Mouse (Mus musculus): ENCODE measurements around the gene Nfia.

The Nfia gene

GRCm38 (mm10) chr4:97782497-97782896, 10.0 kb downstream of the Nfia start:
- DNase-seq (ENCODE audit: low spot score in 2 of 2), result peak in 1 of 2 experiments; percentile 45

GRCm38 (mm10) chr4:97783073-97783879, 10.7 kb downstream of the Nfia start:
- no peak for DNase-seq (ENCODE audit: low spot score in 2 of 2)

- DNase-seq (ENCODE audit: low spot score in 2 of 2), result no peak
These were observed 11.7 kb downstream of the Nfia start for GRCm38 (mm10) chr4:97784236-97784635.

GRCm38 (mm10) chr4:97785547-97786271, 13.2 kb downstream of the Nfia start:
- no peak for DNase-seq (ENCODE audit: low spot score in 2 of 2)

- DNase-seq (ENCODE audit: low spot score in 2 of 2), result no peak
These were observed 14.0 kb downstream of the Nfia start for GRCm38 (mm10) chr4:97786571-97786970.

- DNase-seq (ENCODE audit: low spot score in 2 of 2), result no peak
These were observed 15.0 kb downstream of the Nfia start for GRCm38 (mm10) chr4:97787515-97787914.

GRCm38 (mm10) chr4:97788537-97788936, 16.0 kb downstream of the Nfia start:
- DNase-seq (ENCODE audit: low spot score in 2 of 2), result no peak

- no peak for DNase-seq (ENCODE audit: low spot score in 2 of 2)
These were observed 21.4 kb downstream of the Nfia start for GRCm38 (mm10) chr4:97793931-97794330.

GRCm38 (mm10) chr4:97794865-97795264, 22.3 kb downstream of the Nfia start:
- no peak for DNase-seq (ENCODE audit: low spot score in 2 of 2)

- no peak for DNase-seq (ENCODE audit: low spot score in 2 of 2)
These were observed 23.4 kb downstream of the Nfia start for GRCm38 (mm10) chr4:97795957-97796356.

GRCm38 (mm10) chr4:97796505-97796904, 24.0 kb downstream of the Nfia start:
- no peak for DNase-seq (ENCODE audit: low spot score in 2 of 2)

GRCm38 (mm10) chr4:97803791-97804190, 31.3 kb downstream of the Nfia start:
- DNase-seq (ENCODE audit: low spot score in 2 of 2), result no peak

- DNase-seq (ENCODE audit: low spot score in 2 of 2), result no peak
These were observed 32.1 kb downstream of the Nfia start for GRCm38 (mm10) chr4:97804638-97805037.

- no peak for DNase-seq (ENCODE audit: low spot score in 2 of 2)
These were observed 32.7 kb downstream of the Nfia start for GRCm38 (mm10) chr4:97805255-97805654.

GRCm38 (mm10) chr4:97805896-97806808, 33.6 kb downstream of the Nfia start:
- no peak for DNase-seq (ENCODE audit: low spot score in 2 of 2)

- DNase-seq (ENCODE audit: low spot score in 2 of 2), result no peak
These were observed 34.4 kb downstream of the Nfia start for GRCm38 (mm10) chr4:97806924-97807323.

GRCm38 (mm10) chr4:97808885-97809284, 36.4 kb downstream of the Nfia start:
- DNase-seq (ENCODE audit: low spot score in 2 of 2), result no peak

GRCm38 (mm10) chr4:97809582-97810295, 37.2 kb downstream of the Nfia start:
- no peak for DNase-seq (ENCODE audit: low spot score in 2 of 2)

GRCm38 (mm10) chr4:97810348-97810939, 37.9 kb downstream of the Nfia start:
- DNase-seq (ENCODE audit: low spot score in 2 of 2), result peak in 1 of 2 experiments; percentile 22

GRCm38 (mm10) chr4:97813035-97813434, 40.5 kb downstream of the Nfia start:
- DNase-seq (ENCODE audit: low spot score in 2 of 2), result no peak

GRCm38 (mm10) chr4:97813996-97814395, 41.5 kb downstream of the Nfia start:
- no peak for DNase-seq (ENCODE audit: low spot score in 2 of 2)

Data from spleen, postnatal 4 days (tissue).